Comparison of ENCODE assay signal across 7 mouse cellular contexts in genomic region chr2:57237475-57237919, GRCm38 (mm10). TPM values are rescaled to one million over a fixed set of nuclear protein-coding genes. Genes with fewer than 3 reads are reported as not detected.
A peak's percentile ranks its signal among the peaks of the same experiment; 100 is the strongest.
DNase-seq lines count a peak whose midpoint lies in the region; TF ChIP-seq lines count a peak whose summit lies in the region.

Gpd2 (plus strand) TSS chr2:57237635.

- 11% methylated on average over 20 of the region's 20 CpGs for WGBS in thymus, adult 2 months
- WGBS in embryonic facial prominence, embryonic 10.5 days: 6% methylated on average over 20 of the region's 20 CpGs
- 5% methylated on average over 20 of the region's 20 CpGs for WGBS in midbrain, embryonic 10.5 days

- TF ChIP-seq POLR2A in thymus, adult 2 months (IDR thresholded peaks at IDR 0.05; ENCODE audit: control insufficient read depth, extremely low read depth, insufficient read depth, low read length, poor library complexity): no peak

- peaks cover 7% of the 10 kb centered on the region for H3K4me1 ChIP-seq in thymus, adult 2 months (replicated peaks; ENCODE audit: control insufficient read depth, insufficient read depth, low read length)
- peaks cover 19% of the 10 kb centered on the region for H3K4me1 ChIP-seq in embryonic facial prominence, embryonic 10.5 days
- H3K4me1 ChIP-seq in midbrain, embryonic 10.5 days: peaks cover 25% of the 10 kb centered on the region

- H3K27me3 ChIP-seq in thymus, adult 2 months (ENCODE audit: control insufficient read depth, insufficient read depth, low read length): no peaks in the 10 kb centered on the region
- H3K27me3 ChIP-seq in embryonic facial prominence, embryonic 10.5 days (replicated peaks; ENCODE audit: low read depth, poor library complexity, severe bottlenecking): peaks cover 11% of the 10 kb centered on the region; the same call in 1 of the 2 replicates
- H3K27me3 ChIP-seq in midbrain, embryonic 10.5 days (ENCODE audit: low read depth, poor library complexity, severe bottlenecking): peaks cover 32% of the 10 kb centered on the region

- H3K9me3 ChIP-seq in embryonic facial prominence, embryonic 10.5 days: no peaks in the 10 kb centered on the region
- H3K9me3 ChIP-seq in midbrain, embryonic 10.5 days (replicated peaks): no peaks in the 10 kb centered on the region

- H3K27ac ChIP-seq in thymus, adult 2 months (ENCODE audit: control insufficient read depth, insufficient read depth, low read length): peak within 1 kb of the TSS; percentile 76
- H3K27ac ChIP-seq in embryonic facial prominence, embryonic 10.5 days (replicated peaks): peak within 1 kb of the TSS; percentile 91
- peak within 1 kb of the TSS; percentile 91 for H3K27ac ChIP-seq in midbrain, embryonic 10.5 days (replicated peaks)

- TF ChIP-seq CTCF in thymus, adult 2 months (IDR thresholded peaks at IDR 0.05; ENCODE audit: borderline replicate concordance, control insufficient read depth, extremely low read depth, insufficient read depth, low read length, poor library complexity): no peak

- H3K4me3 ChIP-seq in thymus, adult 2 months (ENCODE audit: control insufficient read depth, insufficient read depth, low read length): peak within 1 kb of the TSS; percentile 81
- H3K4me3 ChIP-seq in embryonic facial prominence, embryonic 10.5 days: peak within 1 kb of the TSS; percentile 76
- peak within 1 kb of the TSS; percentile 81 for H3K4me3 ChIP-seq in midbrain, embryonic 10.5 days

- DNase-seq in thymus, adult 2 months: no peak
- no peak for DNase-seq in thymus, postnatal 4 days
- no peak for DNase-seq in embryonic facial prominence, embryonic 10.5 days (ENCODE audit: low spot score)
- DNase-seq in heart, adult 8-10 months (ENCODE audit: low spot score): no peak
- DNase-seq in layer of hippocampus, adult 9-11 months: peak; percentile 32
- DNase-seq in midbrain, embryonic 10.5 days (ENCODE audit: low spot score): peak; percentile 62
- DNase-seq in ovary, postnatal 14 days (ENCODE audit: low spot score): no peak

- no peaks in the 10 kb centered on the region for H3K36me3 ChIP-seq in thymus, adult 2 months (ENCODE audit: control insufficient read depth, insufficient read depth, low read length)
- no peaks in the 10 kb centered on the region for H3K36me3 ChIP-seq in embryonic facial prominence, embryonic 10.5 days (replicated peaks)
- no peaks in the 10 kb centered on the region for H3K36me3 ChIP-seq in midbrain, embryonic 10.5 days

RNA-seq across cellular contexts. Expression of gene Gpd2, which starts in this region (rescaled TPM):
- polyA plus RNA-seq in thymus, adult 2 months (2012; rRNA removed): 10.0 and 14.6 TPM in 2 replicates
- 20.4 and 25.0 TPM in 2 replicates for polyA plus RNA-seq in embryonic facial prominence, embryonic 10.5 days (2016; fragmentation: Nextera tagmentation; extraction: Ambion mirVana)
- total RNA-seq in heart, adult 8-10 months (2022): 10 to 100 TPM; 14.4 to 17.9 (median 15.3) TPM
- polyA plus RNA-seq in midbrain, embryonic 10.5 days (2016; fragmentation: Nextera tagmentation; extraction: Ambion mirVana): 21.4 and 24.4 TPM in 2 replicates

Comparison
In these comparisons a context has a peak if more than half of its experiments do, and no peak if none do; other contexts are left out.
1. DNase-seq: peak in layer of hippocampus, adult 9-11 months (single experiment) and midbrain, embryonic 10.5 days (single experiment); none in thymus, adult 2 months (single experiment), thymus, postnatal 4 days (single experiment), embryonic facial prominence, embryonic 10.5 days (single experiment), heart, adult 8-10 months (single experiment) and ovary, postnatal 14 days (single experiment).
2. Peak in every context shown above with its lines, with median percentiles within 50 percentile points of each other: H3K27ac ChIP-seq and H3K4me3 ChIP-seq.